Mouse (Mus musculus): ENCODE measurements at regions not wholly inside any gene's neighbourhood (a gene's known extent, or its start where the extent isn't known, plus 50 kb on each side); places are given as distances from the start of the nearest gene placed in this dataset.

- TF ChIP-seq POLR2A (IDR thresholded peaks at IDR 0.05; ENCODE audit: extremely low read depth, insufficient read depth, low read length) (no peak), CTCF (IDR thresholded peaks at IDR 0.05; ENCODE audit: extremely low read depth, insufficient read depth, low read length) (no peak)
Observed at GRCm38 (mm10) chr8:18478166-18478565, 499.9 kb downstream of the Defb40 start.

Data from cortical plate, adult 2 months (tissue).